Mouse (Mus musculus): ENCODE measurements at regions not wholly inside any gene's neighbourhood (a gene's known extent, or its start where the extent isn't known, plus 50 kb on each side); places are given as distances from the start of the nearest gene placed in this dataset.
A peak's percentile ranks its signal among the peaks of the same experiment; 100 is the strongest.

- TF ChIP-seq CTCF (IDR thresholded peaks at IDR 0.05) = no peak
- H3K27ac ChIP-seq (ENCODE audit: low read depth, low read length) = no peak overlapping the region
- H3K9me3 ChIP-seq (ENCODE audit: low read length) = no peaks in the 10 kb centered on the region
- H3K27me3 ChIP-seq (ENCODE audit: insufficient read depth, low read length) = peaks cover 2% of the 10 kb centered on the region; the same call in 1 of the 2 replicates
- H3K4me1 ChIP-seq (ENCODE audit: insufficient read depth, low read length) = no peaks in the 10 kb centered on the region
- WGBS = 82% methylated on average over 2 of the region's 2 CpGs
- no peaks in the 10 kb centered on the region for H3K36me3 ChIP-seq (ENCODE audit: insufficient read depth, low read length)
- ATAC-seq (ENCODE audit: low FRiP score) (no peak), DNase-seq (ENCODE audit: low spot score) (no peak)
- H3K4me2 ChIP-seq (ENCODE audit: low read depth, low read length, poor library complexity, severe bottlenecking) = no peak overlapping the region
- no peak overlapping the region for H3K9ac ChIP-seq (replicated peaks; ENCODE audit: low read length, poor library complexity, severe bottlenecking)
- no peak overlapping the region for H3K4me3 ChIP-seq (ENCODE audit: low read depth, low read length)
Measured at GRCm38 (mm10) chr10:118975772-118976171, 105.8 kb upstream of the Dyrk2 start.

- Histone ChIP-seq H3K27me3 (ENCODE audit: insufficient read depth, low read length) (no peaks in the 10 kb centered on the region), H3K4me3 (ENCODE audit: low read depth, low read length) (no peak overlapping the region), H3K9ac (replicated peaks; ENCODE audit: low read length, poor library complexity, severe bottlenecking) (no peak overlapping the region), H3K9me3 (ENCODE audit: low read length) (no peaks in the 10 kb centered on the region), H3K4me2 (ENCODE audit: low read depth, low read length, poor library complexity, severe bottlenecking) (no peak overlapping the region), H3K4me1 (ENCODE audit: insufficient read depth, low read length) (no peaks in the 10 kb centered on the region), H3K27ac (ENCODE audit: low read depth, low read length) (no peak overlapping the region), H3K36me3 (ENCODE audit: insufficient read depth, low read length) (no peaks in the 10 kb centered on the region)
- TF ChIP-seq CTCF (IDR thresholded peaks at IDR 0.05) = no peak
- DNase-seq (ENCODE audit: low spot score) (no peak), ATAC-seq (ENCODE audit: low FRiP score) (no peak)
- 33% methylated on average over 4 of the region's 4 CpGs for WGBS
Measured at GRCm38 (mm10) chr10:118973324-118973723, 103.3 kb upstream of the Dyrk2 start.

GRCm38 (mm10) chr10:118972626-118973025 is 102.6 kb upstream of the Dyrk2 start:
- no peak overlapping the region for H3K4me2 ChIP-seq (ENCODE audit: low read depth, low read length, poor library complexity, severe bottlenecking)
- ATAC-seq (ENCODE audit: low FRiP score) (no peak), DNase-seq (ENCODE audit: low spot score) (no peak)
- H3K4me3 ChIP-seq (ENCODE audit: low read depth, low read length) = no peak overlapping the region
- H3K36me3 ChIP-seq (ENCODE audit: insufficient read depth, low read length) = no peaks in the 10 kb centered on the region
- H3K27me3 ChIP-seq (ENCODE audit: insufficient read depth, low read length) = no peaks in the 10 kb centered on the region
- H3K27ac ChIP-seq (ENCODE audit: low read depth, low read length) = no peak overlapping the region
- no peak for TF ChIP-seq CTCF (IDR thresholded peaks at IDR 0.05)
- no peaks in the 10 kb centered on the region for H3K4me1 ChIP-seq (ENCODE audit: insufficient read depth, low read length)
- WGBS = 94% methylated on average over 4 of the region's 4 CpGs
- H3K9ac ChIP-seq (replicated peaks; ENCODE audit: low read length, poor library complexity, severe bottlenecking) = no peak overlapping the region
- H3K9me3 ChIP-seq (ENCODE audit: low read length) = no peaks in the 10 kb centered on the region

- TF ChIP-seq CTCF (IDR thresholded peaks at IDR 0.05) = no peak
- Histone ChIP-seq H3K4me3 (ENCODE audit: low read depth, low read length) (no peak overlapping the region), H3K4me1 (ENCODE audit: insufficient read depth, low read length) (no peaks in the 10 kb centered on the region), H3K27ac (ENCODE audit: low read depth, low read length) (no peak overlapping the region), H3K27me3 (ENCODE audit: insufficient read depth, low read length) (no peaks in the 10 kb centered on the region), H3K4me2 (ENCODE audit: low read depth, low read length, poor library complexity, severe bottlenecking) (no peak overlapping the region), H3K9ac (replicated peaks; ENCODE audit: low read length, poor library complexity, severe bottlenecking) (no peak overlapping the region), H3K9me3 (ENCODE audit: low read length) (no peaks in the 10 kb centered on the region), H3K36me3 (ENCODE audit: insufficient read depth, low read length) (no peaks in the 10 kb centered on the region)
- DNase-seq (ENCODE audit: low spot score) = no peak
- no peak for ATAC-seq (ENCODE audit: low FRiP score)
- 63% methylated on average over 14 of the region's 14 CpGs for WGBS
Measured at GRCm38 (mm10) chr10:118970457-118971175, 100.6 kb upstream of the Dyrk2 start.

- TF ChIP-seq CTCF (IDR thresholded peaks at IDR 0.05) = no peak
- no peaks in the 10 kb centered on the region for H3K27me3 ChIP-seq (ENCODE audit: insufficient read depth, low read length)
- H3K27ac ChIP-seq (ENCODE audit: low read depth, low read length) = no peak overlapping the region
- ATAC-seq (ENCODE audit: low FRiP score) = peak; percentile 23; the same call in 1 of the 2 replicates
- no peaks in the 10 kb centered on the region for H3K9me3 ChIP-seq (ENCODE audit: low read length)
- no peak overlapping the region for H3K4me2 ChIP-seq (ENCODE audit: low read depth, low read length, poor library complexity, severe bottlenecking)
- no peak overlapping the region for H3K4me3 ChIP-seq (ENCODE audit: low read depth, low read length)
- H3K9ac ChIP-seq (replicated peaks; ENCODE audit: low read length, poor library complexity, severe bottlenecking) = no peak overlapping the region
- no peaks in the 10 kb centered on the region; the same call in 1 of the 2 replicates for H3K4me1 ChIP-seq (ENCODE audit: insufficient read depth, low read length)
- no peaks in the 10 kb centered on the region for H3K36me3 ChIP-seq (ENCODE audit: insufficient read depth, low read length)
- peak; percentile 46 for DNase-seq (ENCODE audit: low spot score)
- WGBS = 22% methylated on average over 7 of the region's 7 CpGs
Measured at GRCm38 (mm10) chr10:118961713-118962181, 91.7 kb upstream of the Dyrk2 start.

GRCm38 (mm10) chr10:118960076-118960475 is 90.1 kb upstream of the Dyrk2 start:
- ATAC-seq (ENCODE audit: low FRiP score) (no peak), DNase-seq (ENCODE audit: low spot score) (no peak)
- no peak overlapping the region for H3K27ac ChIP-seq (ENCODE audit: low read depth, low read length)
- no peaks in the 10 kb centered on the region for H3K9me3 ChIP-seq (ENCODE audit: low read length)
- no peak overlapping the region for H3K4me2 ChIP-seq (ENCODE audit: low read depth, low read length, poor library complexity, severe bottlenecking)
- no peak for TF ChIP-seq CTCF (IDR thresholded peaks at IDR 0.05)
- no peak overlapping the region for H3K4me3 ChIP-seq (ENCODE audit: low read depth, low read length)
- H3K9ac ChIP-seq (replicated peaks; ENCODE audit: low read length, poor library complexity, severe bottlenecking) = no peak overlapping the region
- H3K36me3 ChIP-seq (ENCODE audit: insufficient read depth, low read length) = no peaks in the 10 kb centered on the region
- 56% methylated on average over 6 of the region's 6 CpGs for WGBS
- H3K27me3 ChIP-seq (ENCODE audit: insufficient read depth, low read length) = no peaks in the 10 kb centered on the region
- no peaks in the 10 kb centered on the region; the same call in 1 of the 2 replicates for H3K4me1 ChIP-seq (ENCODE audit: insufficient read depth, low read length)
